Comparison of ENCODE assay signal across 13 mouse cellular contexts in genomic region chr1:189315896-189316295, GRCm38 (mm10).
A peak's percentile ranks its signal among the peaks of the same experiment; 100 is the strongest.
DNase-seq lines count a peak whose midpoint lies in the region; ATAC-seq and TF ChIP-seq lines count a peak whose summit lies in the region.
"Had no signal": no experiment of that assay in that cellular context is flagged by ENCODE, and none has a peak within 500 bp of the region (broad histone marks: within the 10 kb centered on the region; RNA-seq: fewer than 3 reads in every experiment).

No protein-coding gene starts in this region.

- peak; percentile 43 for TF ChIP-seq CTCF in forebrain, postnatal 0 days (IDR thresholded peaks at IDR 0.05; ENCODE audit: low read depth)
- peak; percentile 50 for TF ChIP-seq CTCF in left cerebral cortex, adult 2 months (IDR thresholded peaks at IDR 0.05)
- peak; percentile 28 to 58; a peak in 3 of 4 replicates for TF ChIP-seq CTCF in CH12.LX (conservative IDR thresholded peaks at IDR 0.05 in 1 of 2, IDR thresholded peaks at IDR 0.05 in 1 of 2; ENCODE audit: low read depth in 2 of 2, low read length in 2 of 2)
- TF ChIP-seq CTCF in cortical plate, adult 2 months (IDR thresholded peaks at IDR 0.05; ENCODE audit: extremely low read depth, insufficient read depth, low read length), result peak; percentile 17; the same call in 1 of the 2 replicates

- peak; percentile 57 for TF ChIP-seq RAD21 in CH12.LX (IDR thresholded peaks at IDR 0.05; ENCODE audit: low read depth, low read length)

- H3K27me3 ChIP-seq in forebrain, postnatal 0 days (ENCODE audit: insufficient read depth, low read length), result no peaks in the 10 kb centered on the region
- no peaks in the 10 kb centered on the region for H3K27me3 ChIP-seq in forebrain, embryonic 16.5 days (replicated peaks; ENCODE audit: control insufficient read depth, insufficient read depth, low read length)
- H3K27me3 ChIP-seq in CH12.LX (replicated peaks), result no peaks in the 10 kb centered on the region
- H3K27me3 ChIP-seq: limb, embryonic 15.5 days had no signal

- in situ Hi-C loops in CH12.LX (cut with MboI; ENCODE audit: low pct_ligation_motif_present, low pct_unique_long_range_greater_than_20kb, low sequenced_read_pairs), result no loop called here

- TF ChIP-seq POLR2A in CH12.LX (IDR thresholded peaks at IDR 0.05; ENCODE audit: low read depth, low read length), result no peak
- TF ChIP-seq POLR2A in cortical plate, adult 2 months (IDR thresholded peaks at IDR 0.05; ENCODE audit: extremely low read depth, insufficient read depth, low read length), result no peak

- no peak for ATAC-seq in forebrain, postnatal 0 days
- no peak for ATAC-seq in forebrain, embryonic 16.5 days

- H3K9me3 ChIP-seq in forebrain, postnatal 0 days (ENCODE audit: low read length), result no peaks in the 10 kb centered on the region
- no peaks in the 10 kb centered on the region for H3K9me3 ChIP-seq in forebrain, embryonic 16.5 days (ENCODE audit: control insufficient read depth, low read length)
- no peaks in the 10 kb centered on the region for H3K9me3 ChIP-seq in CH12.LX (replicated peaks; ENCODE audit: low read length)
- H3K9me3 ChIP-seq: heart, embryonic 10.5 days; limb, embryonic 15.5 days had no signal

- no peak for DNase-seq in forebrain, postnatal 0 days
- DNase-seq in left cerebral cortex, adult 2 months (ENCODE audit: extremely low spot score in 1 of 2, low spot score in 2 of 2), result no peak
- DNase-seq in left cerebral cortex, adult 9 months (ENCODE audit: low spot score in 2 of 2), result no peak
- DNase-seq in CH12.LX (ENCODE audit: extremely low read depth), result peak; percentile 26
- DNase-seq in spleen, postnatal 36 days (ENCODE audit: low spot score in 2 of 2), result no peak
- DNase-seq: cerebellum, adult 2 months; heart, postnatal 4 days; kidney, adult 11 months; spleen, adult 18-20 months had no signal

- no peak overlapping the region for H3K4me2 ChIP-seq in forebrain, postnatal 0 days (ENCODE audit: low read depth)
- H3K4me2 ChIP-seq in forebrain, embryonic 16.5 days (ENCODE audit: low read length), result no peak overlapping the region
- no peak overlapping the region for H3K4me2 ChIP-seq in CH12.LX (ENCODE audit: insufficient read depth, low read depth, poor library complexity, severe bottlenecking)
- H3K4me2 ChIP-seq: limb, embryonic 15.5 days had no signal

- dilution Hi-C loops in CH12.LX (cut with MboI; ENCODE audit: extremely low pct_ligation_motif_present, extremely low pct_unique_long_range_greater_than_20kb, low sequenced_read_pairs), result no loop called here

- WGBS in forebrain, postnatal 0 days, result 61% methylated on average over 2 of the region's 2 CpGs
- 62% methylated on average over 2 of the region's 2 CpGs for WGBS in forebrain, embryonic 16.5 days

- TF ChIP-seq EP300 in CH12.LX (IDR thresholded peaks at IDR 0.05; ENCODE audit: low read length), result no peak

- intact Hi-C loops in left cerebral cortex, adult 2 months (cut with DNase I), result no loop called here

- no peaks in the 10 kb centered on the region for H3K36me3 ChIP-seq in forebrain, postnatal 0 days (ENCODE audit: insufficient read depth)
- no peaks in the 10 kb centered on the region for H3K36me3 ChIP-seq in forebrain, embryonic 16.5 days (ENCODE audit: control insufficient read depth, insufficient read depth)
- no peaks in the 10 kb centered on the region for H3K36me3 ChIP-seq in CH12.LX (replicated peaks in 1 of 2; ENCODE audit: control insufficient read depth in 1 of 2, insufficient read depth in 1 of 2, low read length in 1 of 2)
- H3K36me3 ChIP-seq: heart, embryonic 10.5 days; limb, embryonic 15.5 days had no signal

- H3K27ac ChIP-seq in forebrain, postnatal 0 days (ENCODE audit: low read depth, low read length), result no peak overlapping the region
- H3K27ac ChIP-seq in forebrain, embryonic 16.5 days (ENCODE audit: low read length), result no peak overlapping the region
- no peak overlapping the region for H3K27ac ChIP-seq in left cerebral cortex, adult 2 months
- no peak overlapping the region for H3K27ac ChIP-seq in CH12.LX (ENCODE audit: insufficient read depth, low read depth)
- no peak overlapping the region for H3K27ac ChIP-seq in cortical plate, adult 2 months (ENCODE audit: insufficient read depth, low read length)
- H3K27ac ChIP-seq: heart, embryonic 10.5 days; limb, embryonic 15.5 days had no signal

- H3K4me3 ChIP-seq in forebrain, postnatal 0 days (ENCODE audit: low read depth, low read length), result no peak overlapping the region
- H3K4me3 ChIP-seq in forebrain, embryonic 16.5 days (replicated peaks; ENCODE audit: low read length), result no peak overlapping the region
- no peak overlapping the region for H3K4me3 ChIP-seq in left cerebral cortex, adult 2 months
- no peak overlapping the region for H3K4me3 ChIP-seq in CH12.LX (replicated peaks in 1 of 3; ENCODE audit: low read depth in 2 of 3, low read length in 2 of 3, poor library complexity in 1 of 3)
- H3K4me3 ChIP-seq in cortical plate, adult 2 months (ENCODE audit: insufficient read depth, low read length), result no peak overlapping the region
- H3K4me3 ChIP-seq: heart, embryonic 10.5 days; limb, embryonic 15.5 days had no signal

- H3K4me1 ChIP-seq in forebrain, postnatal 0 days (ENCODE audit: insufficient read depth), result no peaks in the 10 kb centered on the region
- H3K4me1 ChIP-seq in forebrain, embryonic 16.5 days (replicated peaks; ENCODE audit: control insufficient read depth, insufficient read depth, low read length), result no peaks in the 10 kb centered on the region
- peaks cover 0 to 3% of the 10 kb centered on the region in 2 experiments; a peak in 1 of 4 replicates for H3K4me1 ChIP-seq in CH12.LX (ENCODE audit: control insufficient read depth in 1 of 2, insufficient read depth in 2 of 2)
- no peaks in the 10 kb centered on the region for H3K4me1 ChIP-seq in cortical plate, adult 2 months (ENCODE audit: control insufficient read depth, insufficient read depth, low read length)
- H3K4me1 ChIP-seq: limb, embryonic 15.5 days had no signal

- H3K79me2 ChIP-seq in CH12.LX (replicated peaks; ENCODE audit: control insufficient read depth, extremely low read depth, insufficient read depth, poor library complexity, severe bottlenecking), result no peaks in the 10 kb centered on the region

- H3K9ac ChIP-seq in forebrain, postnatal 0 days, result no peak overlapping the region
- H3K9ac ChIP-seq in forebrain, embryonic 16.5 days (replicated peaks; ENCODE audit: low read depth, low read length), result no peak overlapping the region
- H3K9ac ChIP-seq in CH12.LX (ENCODE audit: insufficient read depth, low read depth), result no peak overlapping the region
- H3K9ac ChIP-seq: limb, embryonic 15.5 days had no signal

TF ChIP-seq in CH12.LX, 34 proteins besides CTCF, POLR2A, EP300 and RAD21:
- TF ChIP-seq SMC3 (IDR thresholded peaks at IDR 0.05; ENCODE audit: low read depth, low read length) (peak; percentile 56), MAFK (IDR thresholded peaks at IDR 0.05; ENCODE audit: insufficient replicate concordance, low read length) (no peak)
